Mouse (Mus musculus) forebrain, embryonic 16.5 days (tissue): ENCODE results near the gene Gipr. TPM values are rescaled to one million over a fixed set of nuclear protein-coding genes. Genes with fewer than 3 reads are reported as not detected.

ENCODE experiments used
- ATAC-seq: fragments of 200-750 bp; cut with Nextera tagmentation; 2 replicates; pipeline ENCODE4 v1.8.0; 2017; ENCODE audit warnings: mild to moderate bottlenecking, moderate library complexity
- H3K27ac ChIP-seq: fragments of 300-500 bp; sonication (generic); 2 replicates; pipeline ENCODE4 v1.5.1; 2014; ENCODE audit warnings: low read length, control low read depth
- H3K27me3 ChIP-seq: fragments of 300-500 bp; sonication (generic); replicated peaks from 2 replicates; pipeline ENCODE4 v1.6.1; 2014; ENCODE audit warnings: low read length; ENCODE audit not compliant: control insufficient read depth, insufficient read depth
- H3K36me3 ChIP-seq: fragments of 300-500 bp; sonication (generic); 2 replicates; pipeline ENCODE4 v1.6.1; 2014; ENCODE audit not compliant: control insufficient read depth, insufficient read depth
- H3K4me1 ChIP-seq: fragments of 300-500 bp; sonication (generic); replicated peaks from 2 replicates; pipeline ENCODE4 v1.6.1; 2014; ENCODE audit warnings: low read length; ENCODE audit not compliant: control insufficient read depth, insufficient read depth
- H3K4me2 ChIP-seq: fragments of 300-500 bp; sonication (generic); 2 replicates; pipeline ENCODE4 v1.6.1; 2014; ENCODE audit warnings: mild to moderate bottlenecking, low read length, control low read depth
- H3K4me3 ChIP-seq: fragments of 300-500 bp; sonication (generic); replicated peaks from 2 replicates; pipeline ENCODE4 v1.5.1; 2014; ENCODE audit warnings: mild to moderate bottlenecking, low read length, control low read depth
- H3K9ac ChIP-seq: fragments of 300-500 bp; sonication (generic); replicated peaks from 2 replicates; pipeline ENCODE4 v1.6.1; 2014; ENCODE audit warnings: low read depth, low read length, control low read depth
- H3K9me3 ChIP-seq: fragments of 300-500 bp; sonication (generic); 2 replicates; pipeline ENCODE4 v1.6.1; 2016; ENCODE audit warnings: low read length; ENCODE audit not compliant: control insufficient read depth
- WGBS: fragments of 180-500 bp; shearing (Covaris S2); extraction: QIAGEN DNeasy Blood & Tissue Kit; methylation state at CpG from one replicate; pipeline ENCODE4 v1.1.7; 2014; 5-methylcytosine and 5-hydroxymethylcytosine counted together
- polyA plus RNA-seq: library from polyadenylated mRNA; unstranded; fragments of >200 nt; fragmentation: Nextera tagmentation; extraction: Ambion mirVana; gene quantifications from 2 replicates; pipeline ENCODE4 v1.2.1, GENCODE M21; 2015

Gene Gipr
- polyA plus RNA-seq: 21.8 and 32.1 TPM in 2 replicates

- 10% methylated on average over 14 of the region's 14 CpGs for WGBS
- peaks cover 37% of the 10 kb centered on the region for H3K4me1 ChIP-seq
- peaks cover 3% of the 10 kb centered on the region; the same call in 1 of the 2 replicates for H3K9me3 ChIP-seq
- H3K36me3 ChIP-seq: no peaks in the 10 kb centered on the region
- H3K4me2 ChIP-seq: peak within 1 kb of the TSS; percentile 53
- peak within 1 kb of the TSS; percentile 33 for H3K4me3 ChIP-seq
- peak within 1 kb of the TSS; percentile 84 for H3K27ac ChIP-seq
- H3K27me3 ChIP-seq: no peaks in the 10 kb centered on the region
- H3K9ac ChIP-seq: peak within 1 kb of the TSS; percentile 53
- peak; percentile 48 for ATAC-seq
Measured at GRCm38 (mm10) chr7:19165656-19166423, at the start of gene Gipr. Gene Gipr (minus strand): TSS chr7:19166127.

GRCm38 (mm10) chr7:19214940-19215339, 49.0 kb upstream of the Gipr start:
- Histone ChIP-seq H3K4me1 (peaks cover 10% of the 10 kb centered on the region), H3K4me2 (no peak overlapping the region), H3K9me3 (no peaks in the 10 kb centered on the region), H3K36me3 (no peaks in the 10 kb centered on the region), H3K9ac (no peak overlapping the region), H3K4me3 (no peak overlapping the region), H3K27me3 (no peaks in the 10 kb centered on the region), H3K27ac (no peak overlapping the region)
- 73% methylated on average over 9 of the region's 9 CpGs for WGBS
- no peak for ATAC-seq

- Histone ChIP-seq H3K9ac (no peak overlapping the region), H3K4me3 (no peak overlapping the region), H3K27ac (no peak overlapping the region), H3K27me3 (no peaks in the 10 kb centered on the region), H3K4me2 (no peak overlapping the region), H3K4me1 (peaks cover 10% of the 10 kb centered on the region), H3K9me3 (no peaks in the 10 kb centered on the region), H3K36me3 (no peaks in the 10 kb centered on the region)
- ATAC-seq: no peak
- 63% methylated on average over 7 of the region's 7 CpGs for WGBS
Measured at GRCm38 (mm10) chr7:19214369-19214768, 48.4 kb upstream of the Gipr start.

GRCm38 (mm10) chr7:19213385-19213784, 47.5 kb upstream of the Gipr start:
- H3K4me3 ChIP-seq: no peak overlapping the region
- WGBS: 61% methylated on average over 2 of the region's 2 CpGs
- ATAC-seq: no peak

GRCm38 (mm10) chr7:19211996-19212755, 46.2 kb upstream of the Gipr start, which contains the start of gene Gpr4:
Gene Gpr4 (plus strand): TSS chr7:19212538.
- peak; percentile 76 for ATAC-seq
- no peaks in the 10 kb centered on the region for H3K27me3 ChIP-seq
- 3% methylated on average over 28 of the region's 30 CpGs for WGBS
- no peaks in the 10 kb centered on the region for H3K36me3 ChIP-seq
- H3K9ac ChIP-seq: peak within 1 kb of the TSS; percentile 66
- peak within 1 kb of the TSS; percentile 75 for H3K4me2 ChIP-seq
- no peak within 1 kb of the TSS for H3K27ac ChIP-seq
- H3K4me3 ChIP-seq: peak within 1 kb of the TSS; percentile 52
- H3K9me3 ChIP-seq: no peaks in the 10 kb centered on the region
- peaks cover 10% of the 10 kb centered on the region for H3K4me1 ChIP-seq

More at GRCm38 (mm10) chr7:19213385-19213784, 47.5 kb upstream of the Gipr start:
- H3K4me2 ChIP-seq: no peak overlapping the region
- no peak overlapping the region for H3K27ac ChIP-seq
- H3K4me1 ChIP-seq: peaks cover 10% of the 10 kb centered on the region
- H3K27me3 ChIP-seq: no peaks in the 10 kb centered on the region
- no peak overlapping the region for H3K9ac ChIP-seq
- no peaks in the 10 kb centered on the region for H3K36me3 ChIP-seq
- no peaks in the 10 kb centered on the region for H3K9me3 ChIP-seq

- no peak overlapping the region for H3K9ac ChIP-seq
- no peak overlapping the region for H3K27ac ChIP-seq
- no peaks in the 10 kb centered on the region for H3K9me3 ChIP-seq
- 63% methylated on average over 5 of the region's 5 CpGs for WGBS
- no peak overlapping the region for H3K4me2 ChIP-seq
- H3K27me3 ChIP-seq: no peaks in the 10 kb centered on the region
- no peaks in the 10 kb centered on the region for H3K36me3 ChIP-seq
- no peak for ATAC-seq
- no peak overlapping the region for H3K4me3 ChIP-seq
- H3K4me1 ChIP-seq: peaks cover 10% of the 10 kb centered on the region
Measured at GRCm38 (mm10) chr7:19211041-19211675, 45.2 kb upstream of the Gipr start.

- Histone ChIP-seq H3K4me1 (peaks cover 8% of the 10 kb centered on the region), H3K9me3 (no peaks in the 10 kb centered on the region), H3K36me3 (peaks cover 4% of the 10 kb centered on the region; the same call in 1 of the 2 replicates), H3K27ac (no peak overlapping the region), H3K9ac (no peak overlapping the region), H3K4me3 (no peak overlapping the region), H3K4me2 (no peak overlapping the region), H3K27me3 (no peaks in the 10 kb centered on the region)
- 94% methylated on average over 5 of the region's 5 CpGs for WGBS
- ATAC-seq: no peak
Measured at GRCm38 (mm10) chr7:19210010-19210409, 44.1 kb upstream of the Gipr start.

- Histone ChIP-seq H3K27ac (no peak overlapping the region), H3K27me3 (no peaks in the 10 kb centered on the region), H3K36me3 (peaks cover 4% of the 10 kb centered on the region), H3K4me3 (no peak overlapping the region), H3K9ac (no peak overlapping the region), H3K9me3 (no peaks in the 10 kb centered on the region), H3K4me1 (peaks cover 8% of the 10 kb centered on the region), H3K4me2 (no peak overlapping the region)
- WGBS: 83% methylated on average over 4 of the region's 4 CpGs
- no peak for ATAC-seq
Measured at GRCm38 (mm10) chr7:19209494-19209893, 43.6 kb upstream of the Gipr start.

GRCm38 (mm10) chr7:19208944-19209472, 43.1 kb upstream of the Gipr start:
- WGBS: 52% methylated on average over 7 of the region's 7 CpGs
- no peaks in the 10 kb centered on the region for H3K9me3 ChIP-seq
- peaks cover 8% of the 10 kb centered on the region for H3K4me1 ChIP-seq
- H3K9ac ChIP-seq: no peak overlapping the region
- H3K4me2 ChIP-seq: no peak overlapping the region
- ATAC-seq: no peak
- peaks cover 8% of the 10 kb centered on the region for H3K36me3 ChIP-seq
- no peak overlapping the region for H3K27ac ChIP-seq
- H3K4me3 ChIP-seq: no peak overlapping the region
- no peaks in the 10 kb centered on the region for H3K27me3 ChIP-seq
